Mouse (Mus musculus): ENCODE results near the gene Surf6.

GRCm38 (mm10) chr2:26943253-26943652, 40.6 kb upstream of the Surf6 start:
- TF ChIP-seq POLR2A (IDR thresholded peaks at IDR 0.05; ENCODE audit: low read depth, low read length) (no peak), CTCF (IDR thresholded peaks at IDR 0.05; ENCODE audit: extremely low read depth, insufficient read length, insufficient replicate concordance, low read depth, low read length) (no peak)

Data from small intestine, adult 2 months (tissue).